Mouse (Mus musculus) embryonic facial prominence, embryonic 11.5 days (tissue): Measurements from ENCODE around the gene Lrmda. TPM values are rescaled to one million over a fixed set of nuclear protein-coding genes. Genes with fewer than 3 reads are reported as not detected.

Source experiments
- ATAC-seq: fragments of 200-750 bp; cut with Nextera tagmentation; replicated peaks from 2 replicates; pipeline ENCODE4 v1.8.0; 2017; ENCODE audit warnings: low read depth; ENCODE audit not compliant: insufficient number of reproducible peaks, low FRiP score, low TSS enrichment
- DNase-seq: peaks from one replicate; pipeline ENCODE4 v3.0.0-alpha.2; 2015; ENCODE audit warnings: low spot score
- H3K27ac ChIP-seq: fragments of 300-500 bp; sonication (generic); replicated peaks from 2 replicates; pipeline ENCODE4 v1.5.1; 2014; ENCODE audit warnings: mild to moderate bottlenecking, low read depth, low read length, control low read depth
- H3K27me3 ChIP-seq: fragments of 300-500 bp; sonication (generic); 2 replicates; pipeline ENCODE4 v1.6.1; 2014; ENCODE audit warnings: mild to moderate bottlenecking, low read length, moderate library complexity, mixed read lengths; ENCODE audit not compliant: control insufficient read depth, insufficient read depth
- H3K36me3 ChIP-seq: fragments of 300-500 bp; sonication (generic); replicated peaks from 2 replicates; pipeline ENCODE4 v1.6.1; 2014; ENCODE audit warnings: low read depth, mild to moderate bottlenecking, low read length, moderate library complexity, mixed read lengths; ENCODE audit not compliant: control insufficient read depth, insufficient read depth
- H3K4me1 ChIP-seq: fragments of 300-500 bp; sonication (generic); 2 replicates; pipeline ENCODE4 v1.6.1; 2014; ENCODE audit warnings: low read length, mixed read lengths; ENCODE audit not compliant: control insufficient read depth, insufficient read depth
- H3K4me2 ChIP-seq: fragments of 300-500 bp; sonication (generic); 2 replicates; pipeline ENCODE4 v1.6.1; 2014; ENCODE audit warnings: low read depth, mild to moderate bottlenecking, control low read depth, low read length, moderate library complexity
- H3K4me3 ChIP-seq: fragments of 300-500 bp; sonication (generic); 2 replicates; pipeline ENCODE4 v1.5.1; 2014; ENCODE audit warnings: low read depth, low read length, control low read depth
- H3K9ac ChIP-seq: fragments of 300-500 bp; sonication (generic); replicated peaks from 2 replicates; pipeline ENCODE4 v1.6.1; 2014; ENCODE audit warnings: mild to moderate bottlenecking, control low read depth, low read length
- H3K9me3 ChIP-seq: fragments of 300-500 bp; sonication (generic); replicated peaks from 2 replicates; pipeline ENCODE4 v1.6.1; 2016; ENCODE audit warnings: mild to moderate bottlenecking, low read length, inconsistent platforms, mixed read lengths; ENCODE audit not compliant: control insufficient read depth
- WGBS: fragments of 180-500 bp; shearing (Covaris S2); extraction: QIAGEN DNeasy Blood & Tissue Kit; methylation state at CpG from one replicate; pipeline ENCODE4 v1.1.7; 2014; 5-methylcytosine and 5-hydroxymethylcytosine counted together
- polyA plus RNA-seq: library from polyadenylated mRNA; unstranded; fragments of >200 nt; fragmentation: Nextera tagmentation; extraction: Ambion mirVana; gene quantifications from 2 replicates; pipeline ENCODE4 v1.2.1, GENCODE M21; 2014

Lrmda gene
- polyA plus RNA-seq, 1 experiment from 2014 or later: 0.22 TPM

DNA sequence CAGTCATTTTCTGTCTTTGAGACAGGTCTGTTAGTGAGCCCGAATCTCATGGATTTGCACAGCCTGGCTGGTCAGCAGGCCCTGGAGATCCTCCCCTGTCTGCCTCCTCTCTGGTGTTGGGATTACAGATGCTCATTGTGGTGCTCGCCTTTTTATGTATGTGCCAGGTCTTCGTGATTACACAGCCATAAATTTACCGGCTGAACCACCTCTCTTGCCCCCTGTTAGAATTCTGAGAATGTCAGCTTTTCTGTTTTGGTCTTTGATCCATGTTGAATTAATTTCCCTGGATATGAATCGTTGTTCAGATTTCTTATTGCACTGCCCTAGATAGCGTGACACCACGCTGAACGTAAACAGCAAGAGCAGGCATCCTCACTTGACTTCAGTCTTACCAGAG, 325.7 kb downstream of the Lrmda start:
- Histone ChIP-seq H3K4me2 (no peak overlapping the region), H3K27me3 (no peaks in the 10 kb centered on the region), H3K9ac (no peak overlapping the region), H3K36me3 (no peaks in the 10 kb centered on the region), H3K4me3 (no peak overlapping the region), H3K4me1 (no peaks in the 10 kb centered on the region), H3K9me3 (no peaks in the 10 kb centered on the region), H3K27ac (no peak overlapping the region)
- no peak for DNase-seq
- no peak for ATAC-seq
- 74% methylated on average over 8 of the region's 8 CpGs for WGBS

DNA sequence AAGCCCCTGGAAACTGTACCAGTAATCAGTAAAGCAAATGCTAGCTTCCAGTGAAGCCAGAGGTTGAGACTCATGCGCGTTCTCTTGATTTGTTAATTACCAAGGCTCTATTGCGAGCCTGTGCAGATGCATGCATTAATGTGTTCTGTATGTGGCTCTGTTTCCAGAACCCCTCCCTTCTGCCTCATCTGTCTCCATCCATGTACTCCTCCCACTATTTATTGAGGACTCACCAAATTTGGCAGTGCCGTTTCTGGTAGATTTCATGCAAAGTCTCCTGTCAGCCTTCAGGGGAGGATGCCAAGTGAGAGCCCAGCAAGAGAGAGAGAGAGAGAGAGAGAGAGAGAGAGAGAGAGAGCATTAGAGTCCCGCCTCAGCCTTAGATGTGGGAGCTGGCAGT, 334.1 kb downstream of the Lrmda start:
- no peaks in the 10 kb centered on the region; the same call in 1 of the 2 replicates for H3K36me3 ChIP-seq
- DNase-seq: no peak
- H3K27ac ChIP-seq: no peak overlapping the region
- WGBS: 73% methylated on average over 5 of the region's 5 CpGs
- H3K9ac ChIP-seq: no peak overlapping the region
- H3K9me3 ChIP-seq: no peaks in the 10 kb centered on the region
- H3K4me1 ChIP-seq: no peaks in the 10 kb centered on the region; the same call in 1 of the 2 replicates
- ATAC-seq: no peak
- H3K27me3 ChIP-seq: no peaks in the 10 kb centered on the region
- no peak overlapping the region for H3K4me3 ChIP-seq
- no peak overlapping the region for H3K4me2 ChIP-seq

DNA sequence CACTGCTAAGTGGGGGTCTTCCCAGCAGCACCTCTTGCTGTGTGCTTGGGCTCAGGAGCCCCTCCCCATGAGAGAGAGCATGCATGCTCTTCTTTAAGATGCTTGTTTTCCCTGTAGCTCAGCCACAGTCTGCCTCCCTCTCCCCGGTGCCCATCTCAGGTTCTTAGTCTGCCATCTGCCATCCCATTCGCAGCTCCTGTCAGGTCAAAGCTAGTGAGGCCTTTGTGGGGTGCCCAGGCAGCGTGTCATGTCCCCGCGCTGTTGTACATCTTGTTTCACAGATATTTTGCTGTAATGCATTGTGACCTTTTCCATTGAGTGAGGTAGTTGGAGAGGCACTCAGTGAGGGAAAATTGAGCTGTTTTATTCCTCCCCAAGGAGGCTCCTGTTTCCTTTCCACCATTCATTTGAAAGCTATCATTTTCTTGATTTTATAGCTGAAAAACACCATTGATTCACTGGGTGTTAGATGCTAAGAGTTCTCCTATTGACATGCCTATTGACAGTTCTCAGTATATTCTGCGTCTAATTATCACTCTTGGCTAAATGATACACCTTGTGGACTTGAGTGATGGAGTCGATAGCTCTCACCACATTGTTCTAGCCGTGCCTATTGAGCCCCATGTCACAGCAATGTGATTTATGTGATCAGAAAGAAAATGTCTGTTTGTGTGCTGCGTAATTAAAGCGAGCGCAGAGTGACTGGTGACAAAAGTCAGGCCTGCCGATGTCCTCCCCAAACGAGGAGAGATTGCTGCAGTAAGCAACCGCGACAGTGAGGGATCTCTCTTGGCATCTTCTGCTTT, 335.5 kb downstream of the Lrmda start:
- no peak overlapping the region for H3K4me2 ChIP-seq
- H3K4me1 ChIP-seq: no peaks in the 10 kb centered on the region; the same call in 1 of the 2 replicates
- H3K9me3 ChIP-seq: no peaks in the 10 kb centered on the region
- no peaks in the 10 kb centered on the region for H3K27me3 ChIP-seq
- H3K9ac ChIP-seq: no peak overlapping the region
- WGBS: 65% methylated on average over 15 of the region's 15 CpGs
- DNase-seq (peak; percentile 35), ATAC-seq (no peak)
- H3K4me3 ChIP-seq: no peak overlapping the region
- no peak overlapping the region for H3K27ac ChIP-seq
- no peaks in the 10 kb centered on the region; the same call in 1 of the 2 replicates for H3K36me3 ChIP-seq

DNA sequence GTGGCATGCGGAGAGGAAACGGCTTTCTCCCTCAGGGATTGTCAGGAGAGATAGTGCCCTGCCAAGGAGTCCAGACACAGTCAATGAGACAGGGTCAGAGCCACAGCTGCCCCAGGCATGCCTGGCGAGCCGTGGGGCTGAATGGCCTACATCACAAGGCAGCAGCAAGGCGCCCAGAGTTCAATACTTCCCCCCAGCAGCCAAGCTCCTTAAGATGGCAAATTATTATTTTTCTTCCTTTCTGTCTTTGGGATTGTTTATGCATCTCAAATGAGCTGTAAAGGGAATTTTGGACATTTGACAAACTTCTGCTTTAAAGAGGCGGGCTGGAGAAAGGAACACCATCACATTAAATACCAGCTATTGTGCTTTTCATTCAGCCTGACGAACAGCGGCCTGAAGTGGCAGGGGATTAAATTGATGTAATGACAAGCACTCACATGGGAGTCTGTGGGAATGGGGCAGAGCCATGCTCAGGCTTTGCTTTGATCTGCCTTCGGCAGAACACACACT, 338.5 kb downstream of the Lrmda start:
- Histone ChIP-seq H3K4me1 (no peaks in the 10 kb centered on the region; the same call in 1 of the 2 replicates), H3K27me3 (no peaks in the 10 kb centered on the region), H3K36me3 (no peaks in the 10 kb centered on the region; the same call in 1 of the 2 replicates), H3K9me3 (no peaks in the 10 kb centered on the region), H3K4me2 (no peak overlapping the region), H3K4me3 (no peak overlapping the region), H3K9ac (no peak overlapping the region), H3K27ac (no peak overlapping the region)
- peak; percentile 44 for DNase-seq
- peak; percentile 62; the same call in 1 of the 2 replicates for ATAC-seq
- 35% methylated on average over 9 of the region's 9 CpGs for WGBS

DNA sequence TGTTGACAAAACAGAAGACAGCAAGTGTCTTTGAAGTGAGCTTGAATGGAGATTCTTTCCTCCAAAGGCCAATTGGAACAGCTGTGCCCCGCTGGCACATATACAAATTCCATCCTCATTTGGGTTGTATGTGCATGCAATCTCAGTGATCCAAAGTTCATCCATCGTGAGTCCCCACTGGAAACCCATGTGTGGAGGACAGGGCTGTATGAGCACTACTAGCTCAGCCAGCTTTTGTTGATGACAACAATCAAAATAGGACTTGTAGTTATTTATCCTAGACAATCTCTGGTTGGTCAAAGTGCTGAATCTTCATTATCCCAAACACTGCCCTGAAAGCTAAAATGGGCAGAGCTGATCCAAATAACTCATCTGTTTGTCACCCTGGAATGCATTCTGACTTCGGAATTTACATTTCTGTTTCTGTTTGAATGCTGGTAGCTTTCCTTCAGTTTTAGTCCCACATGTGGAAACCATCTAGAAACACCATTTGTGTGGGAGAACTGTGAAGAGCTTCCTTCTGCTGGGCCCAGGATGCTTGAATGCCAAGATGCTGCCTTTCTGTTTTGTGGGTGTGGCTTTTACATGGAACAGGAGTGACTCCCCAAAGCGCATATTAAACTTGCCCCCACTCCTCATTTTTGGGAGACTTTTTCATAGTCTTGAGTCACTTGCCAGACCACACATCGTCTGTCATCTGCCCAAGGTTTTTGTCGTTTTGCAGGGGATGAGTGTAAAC, 344.7 kb downstream of the Lrmda start:
- H3K4me1 ChIP-seq: no peaks in the 10 kb centered on the region
- no peaks in the 10 kb centered on the region for H3K9me3 ChIP-seq
- no peaks in the 10 kb centered on the region for H3K27me3 ChIP-seq
- H3K4me2 ChIP-seq: no peak overlapping the region
- 78% methylated on average over 6 of the region's 6 CpGs for WGBS
- DNase-seq: no peak
- no peak for ATAC-seq
- no peak overlapping the region for H3K9ac ChIP-seq
- H3K4me3 ChIP-seq: no peak overlapping the region
- H3K27ac ChIP-seq: no peak overlapping the region
- no peaks in the 10 kb centered on the region for H3K36me3 ChIP-seq

DNA sequence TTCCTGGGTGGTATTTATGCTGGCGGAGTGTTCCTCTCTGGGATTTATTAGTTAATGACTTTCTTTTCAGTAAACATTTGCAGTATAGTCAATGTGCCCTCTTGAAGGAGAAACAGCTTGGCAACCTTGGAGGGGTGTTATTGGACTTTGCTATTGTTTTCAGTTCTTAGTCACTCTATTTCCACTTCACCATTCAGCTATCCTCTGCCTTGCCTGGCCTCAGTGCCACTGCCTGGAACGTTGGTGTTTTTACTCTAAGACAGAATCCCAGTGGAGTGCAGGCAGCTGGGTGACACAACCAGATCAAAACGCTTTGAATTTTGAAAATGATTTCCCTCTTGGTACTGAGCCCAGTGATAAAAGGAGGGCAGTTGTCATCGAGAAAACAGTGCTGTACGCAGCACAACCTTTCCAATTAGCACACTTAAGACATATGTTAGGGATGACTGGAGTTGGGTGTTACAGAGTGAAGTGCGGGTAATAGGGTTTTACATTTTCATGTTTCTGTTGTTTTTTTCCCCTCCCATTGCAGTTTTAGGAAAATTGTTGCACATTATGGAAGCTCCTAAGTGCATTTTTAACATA, 345.4 kb downstream of the Lrmda start:
- DNase-seq (no peak), ATAC-seq (no peak)
- Histone ChIP-seq H3K4me3 (no peak overlapping the region), H3K27me3 (no peaks in the 10 kb centered on the region), H3K27ac (no peak overlapping the region), H3K36me3 (no peaks in the 10 kb centered on the region), H3K9ac (no peak overlapping the region), H3K4me2 (no peak overlapping the region), H3K9me3 (no peaks in the 10 kb centered on the region), H3K4me1 (no peaks in the 10 kb centered on the region)
- WGBS: 74% methylated on average over 6 of the region's 6 CpGs

DNA sequence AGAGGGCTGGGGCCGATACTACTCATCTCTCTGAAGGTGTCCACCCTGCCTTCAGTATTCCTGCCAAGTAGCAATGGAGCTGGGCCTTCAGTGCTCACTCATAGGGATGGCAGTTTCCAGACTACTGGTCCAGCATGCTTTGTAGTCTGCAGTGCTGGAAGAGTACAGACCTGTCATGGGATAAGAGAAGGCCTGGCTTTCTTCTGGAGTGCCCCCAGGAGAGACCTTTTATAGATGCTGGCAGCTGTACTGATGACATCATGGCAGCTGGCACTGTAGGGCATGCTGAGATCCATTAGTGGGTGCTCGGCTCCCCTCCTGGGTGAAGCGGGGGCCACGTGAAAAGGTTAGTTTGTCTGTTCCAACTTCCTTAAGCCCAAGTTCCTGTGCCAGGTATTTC, 348.1 kb downstream of the Lrmda start:
- Histone ChIP-seq H3K9me3 (no peaks in the 10 kb centered on the region), H3K4me3 (no peak overlapping the region), H3K4me2 (no peak overlapping the region), H3K27ac (no peak overlapping the region), H3K9ac (no peak overlapping the region), H3K27me3 (no peaks in the 10 kb centered on the region), H3K4me1 (no peaks in the 10 kb centered on the region), H3K36me3 (no peaks in the 10 kb centered on the region)
- 81% methylated on average over 4 of the region's 4 CpGs for WGBS
- ATAC-seq (no peak), DNase-seq (no peak)
